Mouse (Mus musculus): ENCODE data around the gene Ncan.

The Ncan gene

GRCm38 (mm10) chr8:70129309-70129952 is 8.8 kb upstream of the Ncan start:
- DNase-seq (ENCODE audit: low spot score): no peak

GRCm38 (mm10) chr8:70128435-70128834 is 7.8 kb upstream of the Ncan start:
- DNase-seq (ENCODE audit: low spot score): no peak

GRCm38 (mm10) chr8:70124992-70125391 is 4.3 kb upstream of the Ncan start:
- no peak for DNase-seq (ENCODE audit: low spot score)

GRCm38 (mm10) chr8:70122863-70123262 is 2.2 kb upstream of the Ncan start:
- DNase-seq (ENCODE audit: low spot score): no peak

- no peak for DNase-seq (ENCODE audit: low spot score)
Observed at GRCm38 (mm10) chr8:70118726-70119700, 1.7 kb downstream of the Ncan start.

- no peak for DNase-seq (ENCODE audit: low spot score)
Observed at GRCm38 (mm10) chr8:70117611-70118010, 3.1 kb downstream of the Ncan start.

- DNase-seq (ENCODE audit: low spot score): no peak
Observed at GRCm38 (mm10) chr8:70114892-70115291, 5.8 kb downstream of the Ncan start.

- DNase-seq (ENCODE audit: low spot score): no peak
Observed at GRCm38 (mm10) chr8:70114488-70114887, 6.2 kb downstream of the Ncan start.

GRCm38 (mm10) chr8:70112401-70113016 is 8.2 kb downstream of the Ncan start:
- DNase-seq (ENCODE audit: low spot score): no peak

GRCm38 (mm10) chr8:70111192-70111795 is 9.4 kb downstream of the Ncan start:
- no peak for DNase-seq (ENCODE audit: low spot score)

- DNase-seq (ENCODE audit: low spot score): no peak
Observed at GRCm38 (mm10) chr8:70110451-70110850, 10.2 kb downstream of the Ncan start.

- no peak for DNase-seq (ENCODE audit: low spot score)
Observed at GRCm38 (mm10) chr8:70104922-70105321, 15.8 kb downstream of the Ncan start.

GRCm38 (mm10) chr8:70104506-70104905 is 16.2 kb downstream of the Ncan start:
- no peak for DNase-seq (ENCODE audit: low spot score)

- DNase-seq (ENCODE audit: low spot score): no peak
Observed at GRCm38 (mm10) chr8:70100241-70100640, 20.4 kb downstream of the Ncan start.

GRCm38 (mm10) chr8:70099276-70099675 is 21.4 kb downstream of the Ncan start:
- no peak for DNase-seq (ENCODE audit: low spot score)

GRCm38 (mm10) chr8:70092786-70093185 is 27.9 kb downstream of the Ncan start:
- no peak for DNase-seq (ENCODE audit: low spot score)

- no peak for DNase-seq (ENCODE audit: low spot score)
Observed at GRCm38 (mm10) chr8:70089296-70089960, 31.2 kb downstream of the Ncan start.

- DNase-seq (ENCODE audit: low spot score): no peak
Observed at GRCm38 (mm10) chr8:70087836-70088650, 32.6 kb downstream of the Ncan start.

GRCm38 (mm10) chr8:70087237-70087636 is 33.4 kb downstream of the Ncan start:
- no peak for DNase-seq (ENCODE audit: low spot score)

GRCm38 (mm10) chr8:70086151-70086550 is 34.5 kb downstream of the Ncan start:
- no peak for DNase-seq (ENCODE audit: low spot score)
